Mouse (Mus musculus) cerebellum, postnatal 36 days (tissue): ENCODE results near the gene Srsf4.

Experiments
- DNase-seq, 2 experiments: peaks; one replicate each; pipeline ENCODE4 v3.0.0; 2021 to 2022; ENCODE audit warnings: mixed read lengths in 2 of 2

Srsf4 gene

DNA sequence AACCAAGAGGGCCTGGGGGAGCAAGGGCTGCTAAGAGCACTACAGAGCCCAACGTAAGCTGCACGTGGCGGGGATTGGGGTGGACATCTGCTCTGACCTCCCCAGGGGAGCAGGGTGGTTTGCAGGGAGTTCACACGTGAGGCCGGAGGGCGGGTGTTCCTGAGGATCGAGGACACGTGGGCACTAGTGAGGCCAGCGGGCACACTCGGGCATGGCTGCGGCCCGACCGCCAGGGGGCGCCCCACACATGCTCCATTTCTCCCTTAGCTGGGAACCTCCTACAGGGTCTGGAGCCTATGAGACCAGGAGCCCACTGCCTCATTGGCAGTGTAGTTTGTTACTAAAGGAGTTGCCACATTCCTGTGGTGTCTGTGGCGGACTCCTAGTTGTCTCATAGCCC is 43.0 kb downstream of the Srsf4 start:
- peak; percentile 66 to 76 for DNase-seq

DNA sequence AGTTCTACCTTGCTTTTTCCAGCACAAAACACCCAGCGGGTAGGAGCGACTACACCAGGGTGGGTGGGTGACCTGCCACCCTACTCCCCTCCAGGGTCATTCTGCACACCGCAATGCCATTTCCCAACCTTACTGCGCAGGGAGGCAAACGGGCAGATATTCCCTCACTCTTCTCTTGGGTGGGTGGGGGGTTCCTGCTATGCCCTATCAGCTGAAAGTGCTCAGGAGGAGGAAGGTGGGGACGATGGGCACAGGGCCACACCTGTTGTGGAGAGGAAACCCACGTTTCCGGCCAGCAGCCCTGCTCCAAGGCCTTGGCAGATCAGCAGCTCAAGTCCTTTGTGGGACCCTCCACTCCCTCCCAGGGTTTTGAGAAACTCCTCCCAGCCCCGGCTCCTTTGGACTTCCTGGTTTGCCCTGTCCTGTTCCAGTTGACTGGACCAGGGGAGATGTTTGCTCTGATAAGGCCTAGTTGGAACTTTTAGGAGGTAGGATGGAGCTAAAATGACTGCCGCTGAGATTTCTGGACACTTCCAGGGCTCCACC is 43.7 kb downstream of the Srsf4 start:
- DNase-seq = no peak

DNA sequence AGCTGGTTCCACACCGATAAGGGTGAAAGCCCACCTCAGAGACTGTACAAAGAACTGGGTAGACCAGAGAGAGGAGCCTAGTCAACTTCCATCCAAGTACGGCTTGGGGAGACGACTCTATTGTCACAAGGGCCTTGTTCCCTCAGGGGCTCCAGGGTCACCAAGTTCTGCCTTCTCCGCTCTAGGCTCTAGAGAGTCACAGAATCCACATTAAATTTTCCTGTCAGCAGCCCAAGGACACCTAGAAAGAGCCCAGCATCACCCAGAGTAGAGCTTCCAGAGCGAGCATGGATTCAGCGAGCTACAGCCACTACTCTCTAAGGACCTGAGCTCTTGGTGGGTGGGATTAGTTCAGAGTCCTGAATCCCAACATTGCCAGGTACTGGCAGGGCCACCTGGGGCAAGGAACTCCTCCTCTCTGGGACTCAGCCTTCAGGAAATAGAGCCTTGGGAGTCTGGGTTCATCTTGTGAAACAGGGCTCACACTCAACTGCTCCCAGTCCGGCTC is 44.7 kb downstream of the Srsf4 start:
- no peak for DNase-seq

- no peak for DNase-seq
Measured at GRCm38 (mm10) chr4:131918711-131919500, 45.5 kb downstream of the Srsf4 start.

DNA sequence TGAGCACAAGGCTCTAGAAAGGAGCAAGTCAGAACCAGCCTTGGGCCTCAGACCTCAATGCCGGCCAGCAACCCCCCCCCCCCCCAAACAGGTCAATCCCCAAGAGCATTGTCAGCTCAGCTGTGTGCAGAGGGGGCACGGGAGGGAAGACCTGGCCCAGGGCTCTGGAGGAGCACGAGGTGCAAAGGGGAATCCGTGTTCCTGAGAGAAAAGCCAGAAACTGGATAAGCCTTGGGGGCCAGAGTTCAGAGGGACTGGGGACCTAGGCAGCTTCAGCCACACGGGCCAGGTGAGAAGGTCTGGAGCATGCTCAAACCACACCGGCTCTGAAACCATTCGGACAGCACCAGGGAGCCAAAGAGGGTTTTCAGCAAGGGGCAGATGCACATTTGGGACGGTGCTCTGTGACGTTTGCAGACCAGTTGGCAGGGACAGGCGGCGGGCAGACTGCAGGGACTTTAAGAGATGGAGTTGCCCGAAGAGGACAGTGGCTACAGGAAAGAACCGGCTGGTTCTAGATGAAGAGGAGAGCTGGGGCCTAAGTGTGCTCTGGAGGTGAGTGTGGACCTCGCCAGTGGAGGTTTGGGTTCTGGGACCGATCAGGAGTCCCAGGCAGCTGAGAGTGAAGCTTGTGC is 46.2 kb downstream of the Srsf4 start:
- no peak for DNase-seq

DNA sequence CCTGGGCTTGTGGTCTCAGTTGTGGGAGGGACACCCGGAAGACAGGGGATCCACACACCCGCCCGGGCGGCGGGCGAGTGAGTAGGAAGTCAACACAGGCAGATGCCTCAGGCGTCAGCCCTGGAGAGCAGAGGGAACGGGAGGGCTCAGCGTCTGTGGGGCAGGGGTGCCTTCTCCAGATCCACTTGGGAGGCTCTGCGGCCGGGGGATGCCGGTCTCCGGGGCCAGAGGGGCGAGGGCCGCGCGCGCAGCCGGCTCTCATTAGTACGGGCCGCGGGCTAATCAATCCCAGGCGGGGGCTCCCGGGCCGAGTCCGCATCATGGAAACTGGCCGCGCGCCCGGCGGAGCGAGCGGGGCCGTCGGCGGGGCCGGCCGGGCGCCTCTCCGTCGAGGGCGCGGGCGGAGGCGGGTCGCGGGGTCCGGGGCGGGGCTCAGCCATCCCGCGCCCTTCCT is 46.8 kb downstream of the Srsf4 start:
- no peak for DNase-seq

DNA sequence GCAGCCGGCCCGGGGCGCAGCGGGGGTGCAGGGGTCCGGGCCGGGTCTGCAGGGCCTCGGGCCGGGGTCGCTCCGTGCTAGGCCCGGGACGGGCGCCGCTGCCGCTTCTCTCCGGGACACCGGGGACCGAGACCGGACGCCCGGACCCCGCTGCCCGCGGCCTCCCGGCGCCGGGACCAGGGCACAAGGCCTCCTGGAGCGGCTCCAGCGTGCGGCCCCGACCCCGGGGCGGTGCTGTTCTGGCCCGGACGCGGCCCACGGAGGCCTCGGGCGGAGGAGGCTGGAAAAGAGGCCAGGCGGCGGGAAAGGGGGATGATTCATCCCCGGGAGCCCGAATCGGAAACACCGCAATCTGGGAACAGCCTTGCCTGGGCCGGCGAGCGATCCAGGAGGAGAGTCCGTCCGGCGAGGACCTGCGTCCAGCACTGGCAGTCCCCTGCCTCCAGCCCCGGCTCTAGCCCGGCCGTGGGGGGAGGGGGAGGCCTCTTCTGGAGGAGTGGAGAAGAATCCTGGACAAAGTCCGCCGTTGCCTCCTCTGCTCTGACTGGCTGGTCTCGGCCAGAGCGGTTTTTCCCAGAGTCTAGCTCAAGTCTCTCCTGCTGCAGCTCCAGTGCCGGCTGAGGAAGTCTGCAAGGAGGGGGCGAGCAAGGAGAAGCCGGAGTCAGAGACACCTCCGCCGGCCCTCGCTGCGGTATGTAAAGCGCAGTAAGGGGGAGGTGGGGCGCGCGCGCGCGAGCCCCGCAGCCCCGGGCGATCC is 47.4 kb downstream of the Srsf4 start:
- DNase-seq = no peak

GRCm38 (mm10) chr4:131921461-131922346 is 48.3 kb downstream of the Srsf4 start, which contains the start of gene Tmem200b:
Gene Tmem200b (plus strand): TSS chr4:131921771.
- DNase-seq = no peak

- DNase-seq = no peak
Measured at GRCm38 (mm10) chr4:131922404-131922803, 49.0 kb downstream of the Srsf4 start.

GRCm38 (mm10) chr4:131924096-131924810 is 50.8 kb downstream of the Srsf4 start:
- DNase-seq = no peak

DNA sequence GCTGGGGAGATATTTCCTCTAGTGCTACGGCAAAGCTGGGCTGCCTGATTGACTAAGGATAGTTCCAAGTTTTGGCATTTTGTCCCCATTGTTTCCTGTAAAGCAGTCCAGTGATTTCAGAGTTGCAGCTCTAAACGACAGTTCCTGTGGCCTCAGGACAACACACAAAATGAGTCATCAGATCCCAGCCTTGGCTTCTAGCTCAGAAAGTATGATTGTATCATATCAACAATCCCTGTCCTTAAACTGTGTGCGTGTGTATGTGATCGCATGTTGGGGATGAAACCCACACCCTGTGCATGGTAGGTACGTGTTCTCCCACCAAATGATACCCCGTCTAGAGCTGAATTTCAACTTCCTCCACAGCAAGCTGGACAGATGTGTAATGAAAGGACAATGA is 55.7 kb downstream of the Srsf4 start:
- DNase-seq = no peak

DNA sequence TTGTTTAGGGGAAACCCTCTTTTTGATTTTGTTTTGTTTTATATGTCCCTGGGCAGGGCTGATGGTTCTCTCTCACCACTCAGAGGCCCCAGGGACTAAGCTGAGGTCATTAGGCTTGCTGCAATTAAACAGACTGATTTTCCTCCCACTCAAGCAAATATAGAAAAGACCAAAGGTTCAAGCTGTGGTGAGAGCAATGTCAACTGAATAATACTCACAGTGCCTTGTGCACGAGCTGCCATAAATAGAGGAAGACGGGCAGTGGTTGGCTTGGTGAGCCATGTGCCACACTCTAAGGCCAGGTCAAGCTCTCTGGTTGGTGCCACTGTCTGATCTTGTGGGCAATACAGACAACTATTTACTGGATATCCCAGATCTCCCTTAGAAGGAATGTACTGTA is 66.0 kb downstream of the Srsf4 start:
- DNase-seq = no peak

GRCm38 (mm10) chr4:131940846-131941245 is 67.4 kb downstream of the Srsf4 start:
- no peak for DNase-seq

GRCm38 (mm10) chr4:131947848-131948247 is 74.4 kb downstream of the Srsf4 start:
- DNase-seq = no peak

GRCm38 (mm10) chr4:131949903-131950302 is 76.5 kb downstream of the Srsf4 start:
- DNase-seq = no peak

DNA sequence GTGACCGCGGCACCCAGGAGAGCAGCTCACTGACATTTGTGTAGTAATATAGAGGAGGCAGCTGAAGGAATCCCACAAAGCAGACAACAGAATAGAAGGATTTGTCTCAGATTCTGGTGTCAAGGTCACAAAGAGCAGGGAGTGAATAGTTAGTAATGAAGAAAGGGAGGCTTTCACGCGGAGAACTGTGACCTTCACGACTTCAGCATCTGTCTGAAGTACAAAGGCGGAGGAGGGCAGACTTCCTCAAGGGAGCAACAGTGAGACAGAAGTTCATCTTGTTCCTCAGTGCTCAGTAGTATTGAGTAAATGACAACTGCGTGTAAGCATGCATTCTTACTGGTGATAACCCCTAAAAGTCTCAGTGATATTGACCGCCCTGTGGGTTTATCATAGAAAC is 77.2 kb downstream of the Srsf4 start:
- no peak for DNase-seq
